Mouse (Mus musculus): ENCODE results near the gene Gm13420. TPM values are rescaled to one million over a fixed set of nuclear protein-coding genes. Genes with fewer than 3 reads are reported as not detected.

Gm13420 gene
- polyA plus RNA-seq, 1 experiment: 0.11 TPM

- no peaks in the 10 kb centered on the region for H3K4me1 ChIP-seq (ENCODE audit: control insufficient read depth, insufficient read depth, low read length)
- no peak overlapping the region for H3K4me3 ChIP-seq (replicated peaks; ENCODE audit: extremely low read depth, low read depth, low read length)
- DNase-seq: no peak
- TF ChIP-seq CTCF (IDR thresholded peaks at IDR 0.05; ENCODE audit: insufficient read depth, low read length) (no peak), POLR2A (IDR thresholded peaks at IDR 0.05; ENCODE audit: borderline replicate concordance, extremely low read depth, low read depth, low read length) (no peak)
- 92% methylated on average over 6 of the region's 6 CpGs for WGBS
Measured at GRCm38 (mm10) chr2:29741207-29741606, 10.3 kb downstream of the Gm13420 start.

GRCm38 (mm10) chr2:29739368-29739767, 12.1 kb downstream of the Gm13420 start:
- Histone ChIP-seq H3K4me1 (ENCODE audit: control insufficient read depth, insufficient read depth, low read length) (no peaks in the 10 kb centered on the region), H3K4me3 (replicated peaks; ENCODE audit: extremely low read depth, low read depth, low read length) (no peak overlapping the region)
- TF ChIP-seq POLR2A (IDR thresholded peaks at IDR 0.05; ENCODE audit: borderline replicate concordance, extremely low read depth, low read depth, low read length) (no peak), CTCF (IDR thresholded peaks at IDR 0.05; ENCODE audit: insufficient read depth, low read length) (no peak)
- 53% methylated on average over 5 of the region's 5 CpGs for WGBS
- no peak for DNase-seq

GRCm38 (mm10) chr2:29738799-29739198, 12.7 kb downstream of the Gm13420 start:
- WGBS: 46% methylated on average over 4 of the region's 4 CpGs
- Histone ChIP-seq H3K4me1 (ENCODE audit: control insufficient read depth, insufficient read depth, low read length) (no peaks in the 10 kb centered on the region), H3K4me3 (replicated peaks; ENCODE audit: extremely low read depth, low read depth, low read length) (no peak overlapping the region)
- TF ChIP-seq POLR2A (IDR thresholded peaks at IDR 0.05; ENCODE audit: borderline replicate concordance, extremely low read depth, low read depth, low read length) (no peak), CTCF (IDR thresholded peaks at IDR 0.05; ENCODE audit: insufficient read depth, low read length) (no peak)
- DNase-seq: no peak

- TF ChIP-seq POLR2A (IDR thresholded peaks at IDR 0.05; ENCODE audit: borderline replicate concordance, extremely low read depth, low read depth, low read length) (no peak), CTCF (IDR thresholded peaks at IDR 0.05; ENCODE audit: insufficient read depth, low read length) (no peak)
- Histone ChIP-seq H3K4me3 (replicated peaks; ENCODE audit: extremely low read depth, low read depth, low read length) (no peak overlapping the region), H3K4me1 (ENCODE audit: control insufficient read depth, insufficient read depth, low read length) (no peaks in the 10 kb centered on the region)
- 74% methylated on average over 12 of the region's 12 CpGs for whole genome bisulfite sequencing
- no peak for DNase-seq
Measured at GRCm38 (mm10) chr2:29737209-29737925, 14.1 kb downstream of the Gm13420 start.

GRCm38 (mm10) chr2:29735708-29736107, 15.8 kb downstream of the Gm13420 start:
- peak; percentile 23 for DNase-seq
- TF ChIP-seq POLR2A (IDR thresholded peaks at IDR 0.05; ENCODE audit: borderline replicate concordance, extremely low read depth, low read depth, low read length) (no peak), CTCF (IDR thresholded peaks at IDR 0.05; ENCODE audit: insufficient read depth, low read length) (no peak)
- WGBS: 72% methylated on average over 12 of the region's 12 CpGs
- no peak overlapping the region for H3K4me3 ChIP-seq (replicated peaks; ENCODE audit: extremely low read depth, low read depth, low read length)
- H3K4me1 ChIP-seq (ENCODE audit: control insufficient read depth, insufficient read depth, low read length): no peaks in the 10 kb centered on the region

GRCm38 (mm10) chr2:29733348-29733747, 18.1 kb downstream of the Gm13420 start:
- WGBS: 94% methylated on average over 5 of the region's 5 CpGs
- Histone ChIP-seq H3K4me3 (replicated peaks; ENCODE audit: extremely low read depth, low read depth, low read length) (no peak overlapping the region), H3K4me1 (ENCODE audit: control insufficient read depth, insufficient read depth, low read length) (no peaks in the 10 kb centered on the region)
- DNase-seq: no peak
- TF ChIP-seq POLR2A (IDR thresholded peaks at IDR 0.05; ENCODE audit: borderline replicate concordance, extremely low read depth, low read depth, low read length) (no peak), CTCF (IDR thresholded peaks at IDR 0.05; ENCODE audit: insufficient read depth, low read length) (no peak)

GRCm38 (mm10) chr2:29732559-29732958, 18.9 kb downstream of the Gm13420 start:
- Histone ChIP-seq H3K4me1 (ENCODE audit: control insufficient read depth, insufficient read depth, low read length) (no peaks in the 10 kb centered on the region), H3K4me3 (replicated peaks; ENCODE audit: extremely low read depth, low read depth, low read length) (no peak overlapping the region)
- 86% methylated on average over 10 of the region's 10 CpGs for WGBS
- no peak for DNase-seq
- TF ChIP-seq CTCF (IDR thresholded peaks at IDR 0.05; ENCODE audit: insufficient read depth, low read length): no peak
- no peak for TF ChIP-seq POLR2A (IDR thresholded peaks at IDR 0.05; ENCODE audit: borderline replicate concordance, extremely low read depth, low read depth, low read length)

GRCm38 (mm10) chr2:29731545-29731944, 19.9 kb downstream of the Gm13420 start:
- WGBS: 59% methylated on average over 3 of the region's 3 CpGs
- no peak overlapping the region for H3K4me3 ChIP-seq (replicated peaks; ENCODE audit: extremely low read depth, low read depth, low read length)
- TF ChIP-seq POLR2A (IDR thresholded peaks at IDR 0.05; ENCODE audit: borderline replicate concordance, extremely low read depth, low read depth, low read length): no peak
- peak; percentile 76 for TF ChIP-seq CTCF (IDR thresholded peaks at IDR 0.05; ENCODE audit: insufficient read depth, low read length)
- DNase-seq: peak; percentile 48
- H3K4me1 ChIP-seq (ENCODE audit: control insufficient read depth, insufficient read depth, low read length): no peaks in the 10 kb centered on the region

GRCm38 (mm10) chr2:29729500-29729899, 22.0 kb downstream of the Gm13420 start:
- WGBS: 44% methylated on average over 2 of the region's 2 CpGs
- TF ChIP-seq POLR2A (IDR thresholded peaks at IDR 0.05; ENCODE audit: borderline replicate concordance, extremely low read depth, low read depth, low read length) (no peak), CTCF (IDR thresholded peaks at IDR 0.05; ENCODE audit: insufficient read depth, low read length) (no peak)
- Histone ChIP-seq H3K4me3 (replicated peaks; ENCODE audit: extremely low read depth, low read depth, low read length) (no peak overlapping the region), H3K4me1 (ENCODE audit: control insufficient read depth, insufficient read depth, low read length) (no peaks in the 10 kb centered on the region)
- DNase-seq: no peak

GRCm38 (mm10) chr2:29724664-29725365, 26.7 kb downstream of the Gm13420 start:
- Histone ChIP-seq H3K4me3 (replicated peaks; ENCODE audit: extremely low read depth, low read depth, low read length) (no peak overlapping the region), H3K4me1 (ENCODE audit: control insufficient read depth, insufficient read depth, low read length) (no peaks in the 10 kb centered on the region)
- TF ChIP-seq CTCF (IDR thresholded peaks at IDR 0.05; ENCODE audit: insufficient read depth, low read length) (no peak), POLR2A (IDR thresholded peaks at IDR 0.05; ENCODE audit: borderline replicate concordance, extremely low read depth, low read depth, low read length) (no peak)
- DNase-seq: no peak
- 46% methylated on average over 5 of the region's 5 CpGs for WGBS

Data from lung, adult 2 months (tissue).